Mouse (Mus musculus) hematopoietic multipotent progenitor cell, adult 10-12 weeks (in vitro differentiated cells): ENCODE results near the gene Ndufa1. TPM values are rescaled to one million over a fixed set of nuclear protein-coding genes. Genes with fewer than 3 reads are reported as not detected.

Experiments
- polyA plus RNA-seq: library from polyadenylated mRNA; stranded (reverse); fragments of >175 nt; gene quantifications from 2 replicates; pipeline ENCODE4 v1.2.3, GENCODE M21; 2012; ENCODE audit warnings: low replicate concordance

The Ndufa1 gene
- polyA plus RNA-seq: 13.7 and 245 TPM in 2 replicates

GRCm38 (mm10) chrX:37191105-37191743 is at the start of gene Ndufa1, which contains the start of gene Rnf113a1:
Gene Ndufa1, minus strand, starts transcription at chrX:37191163.
Gene Rnf113a1, plus strand, starts transcription at chrX:37191245.

GRCm38 (mm10) chrX:37222158-37222557 is 31.2 kb upstream of the Ndufa1 start, which contains the start of gene Rhox1:
Gene Rhox1, minus strand, starts transcription at chrX:37222258.

DNA sequence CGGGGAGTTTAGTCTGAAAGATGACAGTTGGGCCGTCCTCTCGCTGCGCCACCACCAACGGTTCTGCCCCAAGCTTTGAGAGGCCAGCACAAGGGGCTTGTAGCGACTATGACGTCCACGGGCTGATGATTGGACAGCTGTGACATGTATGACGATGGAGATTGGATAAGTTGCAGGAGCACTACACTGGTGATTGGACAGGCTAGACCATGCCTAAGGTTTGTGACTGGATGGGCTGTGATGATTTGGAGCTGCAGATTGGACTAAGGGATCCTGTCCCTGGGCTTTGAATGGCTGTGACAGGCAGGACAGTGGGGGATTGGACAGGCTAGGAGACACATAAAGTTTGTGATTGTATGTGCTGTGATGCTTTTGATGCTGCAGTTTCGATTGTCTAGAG is 20.0 kb upstream of the Ndufa1 start, which contains the start of gene Gm9:
Gene Gm9 (minus strand): TSS at position 101 of the 400 bp plus-strand sequence.

GRCm38 (mm10) chrX:37168742-37169141 is 22.2 kb downstream of the Ndufa1 start, which contains the start of gene Akap14:
Gene Akap14, minus strand, starts transcription at chrX:37168842.

Other genes with a start within 250 kb of the Ndufa1 start
- gene Sept6, start 199.4 kb downstream of the Ndufa1 start, polyA plus RNA-seq: 10.4 and 28.4 TPM in 2 replicates
- gene Sowahd, start 142.3 kb downstream of the Ndufa1 start, polyA plus RNA-seq: not detected in 2 replicates
- gene Rpl39, start 105.8 kb downstream of the Ndufa1 start, polyA plus RNA-seq: 152 and 474 TPM in 2 replicates
- 1.1 and 13.2 TPM in 2 replicates for gene Upf3b, start 80.8 kb downstream of the Ndufa1 start, polyA plus RNA-seq
- gene Nkap, start 64.4 kb downstream of the Ndufa1 start, polyA plus RNA-seq: 7.2 and 10.4 TPM in 2 replicates
- not detected in 2 replicates for gene Akap14, start 22.3 kb downstream of the Ndufa1 start, polyA plus RNA-seq
- 3.3 and 3.9 TPM in 2 replicates for gene Rnf113a1, start 82 bp upstream of the Ndufa1 start, polyA plus RNA-seq
- gene Gm9, start 19.9 kb upstream of the Ndufa1 start, polyA plus RNA-seq: not detected in 2 replicates
- gene Rhox1, start 31.1 kb upstream of the Ndufa1 start, polyA plus RNA-seq: not detected in 2 replicates
- not detected in 2 replicates for gene Rhox2a, start 53.8 kb upstream of the Ndufa1 start, polyA plus RNA-seq
- not detected in 2 replicates for gene Rhox3a, start 58.8 kb upstream of the Ndufa1 start, polyA plus RNA-seq
- gene Rhox4a, start 74.2 kb upstream of the Ndufa1 start, polyA plus RNA-seq: not detected in 2 replicates
- not detected in 2 replicates for gene Rhox3a2, start 188.9 kb upstream of the Ndufa1 start, polyA plus RNA-seq
- gene Rhox4a2, start 199.7 kb upstream of the Ndufa1 start, polyA plus RNA-seq: not detected in 2 replicates
- gene Rhox2b, start 220.9 kb upstream of the Ndufa1 start, polyA plus RNA-seq: not detected in 2 replicates
- not detected in 2 replicates for gene Rhox4b, start 241.3 kb upstream of the Ndufa1 start, polyA plus RNA-seq